Mouse (Mus musculus) forebrain, embryonic 13.5 days (tissue): ENCODE measurements at regions not wholly inside any gene's neighbourhood (a gene's known extent, or its start where the extent isn't known, plus 50 kb on each side); places are given as distances from the start of the nearest gene placed in this dataset.
A peak's percentile ranks its signal among the peaks of the same experiment; 100 is the strongest.

ENCODE experiments used
- ATAC-seq: fragments of 200-750 bp; cut with Nextera tagmentation; 2 replicates; pipeline ENCODE4 v1.8.0; 2017
- H3K27ac ChIP-seq: fragments of 300-500 bp; sonication (generic); 2 replicates; pipeline ENCODE4 v1.5.1; 2015; ENCODE audit warnings: inconsistent platforms, mild to moderate bottlenecking, moderate library complexity
- H3K27me3 ChIP-seq: fragments of 300-500 bp; sonication (generic); 2 replicates; pipeline ENCODE4 v1.6.1; 2015; ENCODE audit warnings: mild to moderate bottlenecking, inconsistent platforms
- H3K36me3 ChIP-seq: fragments of 300-500 bp; sonication (generic); 2 replicates; pipeline ENCODE4 v1.6.1; 2015; ENCODE audit warnings: mild to moderate bottlenecking, inconsistent platforms; ENCODE audit not compliant: poor library complexity, severe bottlenecking
- H3K4me1 ChIP-seq: fragments of 300-500 bp; sonication (generic); 2 replicates; pipeline ENCODE4 v1.6.1; 2015; ENCODE audit warnings: inconsistent platforms
- H3K4me2 ChIP-seq: fragments of 300-500 bp; sonication (generic); 2 replicates; pipeline ENCODE4 v1.6.1; 2015; ENCODE audit warnings: inconsistent platforms, mild to moderate bottlenecking, moderate library complexity
- H3K4me3 ChIP-seq: fragments of 300-500 bp; sonication (generic); 2 replicates; pipeline ENCODE4 v1.5.1; 2015; ENCODE audit warnings: mild to moderate bottlenecking, inconsistent platforms
- H3K9ac ChIP-seq: fragments of 300-500 bp; sonication (generic); 2 replicates; pipeline ENCODE4 v1.6.1; 2015; ENCODE audit warnings: mild to moderate bottlenecking, inconsistent platforms
- H3K9me3 ChIP-seq: fragments of 300-500 bp; sonication (generic); replicated peaks from 2 replicates; pipeline ENCODE4 v1.6.1; 2016; ENCODE audit warnings: inconsistent platforms
- WGBS: fragments of 180-500 bp; shearing (Covaris S2); methylation state at CpG from one replicate; pipeline ENCODE4 v1.1.7; 2015; 5-methylcytosine and 5-hydroxymethylcytosine counted together

GRCm38 (mm10) chr16:29147766-29148165, 61.7 kb upstream of the Hrasls start:
- H3K36me3 ChIP-seq = no peaks in the 10 kb centered on the region
- H3K9ac ChIP-seq = no peak overlapping the region
- no peak overlapping the region for H3K4me2 ChIP-seq
- no peak for ATAC-seq
- H3K9me3 ChIP-seq = no peaks in the 10 kb centered on the region
- no peaks in the 10 kb centered on the region for H3K27me3 ChIP-seq
- 77% methylated on average over 1 of the region's 1 CpGs for WGBS
- no peak overlapping the region for H3K4me3 ChIP-seq
- no peak overlapping the region for H3K27ac ChIP-seq
- no peaks in the 10 kb centered on the region for H3K4me1 ChIP-seq

DNA sequence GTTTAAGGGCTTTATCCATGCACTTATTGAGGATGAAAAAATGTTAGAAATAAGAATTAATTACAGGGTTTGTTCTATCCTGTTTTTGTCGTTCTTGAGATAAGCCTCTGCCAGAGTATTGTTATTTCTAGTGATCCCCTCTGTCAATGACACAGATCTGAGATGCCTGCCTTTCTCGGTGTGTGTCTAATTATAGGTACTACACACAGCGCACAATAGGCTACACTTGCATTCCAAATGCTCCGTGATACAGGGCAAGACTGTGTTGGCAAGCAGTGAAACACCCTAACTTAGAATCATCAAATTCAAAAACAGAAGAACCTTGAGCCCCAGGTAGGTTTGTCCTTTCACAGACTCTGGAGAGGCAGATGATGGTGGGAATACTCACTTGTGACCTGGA, 90.3 kb upstream of the Hrasls start:
- no peak for ATAC-seq
- WGBS = 88% methylated on average over 4 of the region's 4 CpGs
- no peak overlapping the region for H3K9ac ChIP-seq
- H3K36me3 ChIP-seq = no peaks in the 10 kb centered on the region
- no peak overlapping the region for H3K27ac ChIP-seq
- no peaks in the 10 kb centered on the region for H3K27me3 ChIP-seq
- H3K4me1 ChIP-seq = no peaks in the 10 kb centered on the region
- no peak overlapping the region for H3K4me3 ChIP-seq
- H3K9me3 ChIP-seq = no peaks in the 10 kb centered on the region
- no peak overlapping the region for H3K4me2 ChIP-seq

DNA sequence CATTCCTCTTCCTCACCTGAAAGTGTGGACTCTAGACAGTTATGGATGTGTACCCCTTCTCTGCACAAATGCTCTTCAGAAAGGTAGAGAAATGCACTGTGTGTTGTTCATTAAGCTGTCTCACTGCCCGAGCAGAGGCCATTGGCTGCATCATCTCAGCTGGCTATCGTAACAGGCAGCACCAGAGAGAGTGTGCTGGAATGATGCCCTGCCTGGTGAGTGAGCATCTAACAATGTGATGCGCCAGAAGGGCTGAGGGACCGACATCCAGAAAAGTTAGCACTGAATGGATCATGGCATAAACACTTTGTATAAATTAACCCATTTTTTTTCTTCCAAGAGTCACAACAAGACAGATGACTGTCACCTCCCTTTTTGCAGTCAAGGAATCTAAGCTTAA, 112.7 kb upstream of the Hrasls start:
- Histone ChIP-seq H3K4me2 (no peak overlapping the region), H3K4me1 (no peaks in the 10 kb centered on the region), H3K4me3 (no peak overlapping the region), H3K9ac (no peak overlapping the region), H3K27ac (no peak overlapping the region), H3K27me3 (no peaks in the 10 kb centered on the region), H3K9me3 (no peaks in the 10 kb centered on the region), H3K36me3 (no peaks in the 10 kb centered on the region)
- 84% methylated on average over 4 of the region's 4 CpGs for WGBS
- no peak for ATAC-seq

GRCm38 (mm10) chr16:29065961-29066360, 136.5 kb upstream of the Mb21d2 start:
- Histone ChIP-seq H3K9me3 (no peaks in the 10 kb centered on the region), H3K4me3 (no peak overlapping the region), H3K36me3 (no peaks in the 10 kb centered on the region), H3K27me3 (no peaks in the 10 kb centered on the region), H3K27ac (no peak overlapping the region), H3K4me2 (no peak overlapping the region), H3K9ac (no peak overlapping the region), H3K4me1 (no peaks in the 10 kb centered on the region)
- WGBS = 85% methylated on average over 3 of the region's 3 CpGs
- ATAC-seq = no peak

- H3K4me1 ChIP-seq = no peaks in the 10 kb centered on the region
- ATAC-seq = no peak
- no peak overlapping the region for H3K27ac ChIP-seq
- WGBS = 89% methylated on average over 4 of the region's 4 CpGs
- no peaks in the 10 kb centered on the region for H3K27me3 ChIP-seq
- no peaks in the 10 kb centered on the region for H3K9me3 ChIP-seq
- no peak overlapping the region for H3K4me3 ChIP-seq
- no peaks in the 10 kb centered on the region for H3K36me3 ChIP-seq
- no peak overlapping the region for H3K9ac ChIP-seq
- H3K4me2 ChIP-seq = no peak overlapping the region
These were observed 135.8 kb upstream of the Mb21d2 start for GRCm38 (mm10) chr16:29065097-29065785.

DNA sequence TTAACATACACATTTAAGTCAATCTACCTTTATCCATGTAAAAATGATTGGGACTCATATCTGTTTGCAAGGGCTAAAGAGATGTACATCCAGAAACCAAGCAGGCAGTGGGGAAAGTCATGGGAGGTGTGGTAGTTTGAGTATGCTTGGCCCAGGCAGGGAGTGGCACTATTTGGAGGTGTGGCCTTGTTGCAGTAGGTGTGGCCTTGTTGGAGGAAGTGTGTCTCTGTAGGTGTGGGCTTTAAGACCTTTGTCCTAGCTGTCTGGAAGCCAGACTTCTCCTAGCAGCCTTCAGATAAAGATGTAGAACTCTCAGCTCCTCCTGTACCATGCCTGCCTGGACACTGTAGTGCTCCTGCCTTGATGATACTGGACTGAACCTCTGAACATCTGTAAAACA, 133.9 kb upstream of the Mb21d2 start:
- no peaks in the 10 kb centered on the region for H3K4me1 ChIP-seq
- no peak overlapping the region for H3K9ac ChIP-seq
- no peak for ATAC-seq
- H3K4me2 ChIP-seq = no peak overlapping the region
- H3K27ac ChIP-seq = no peak overlapping the region
- H3K4me3 ChIP-seq = no peak overlapping the region
- no peaks in the 10 kb centered on the region for H3K36me3 ChIP-seq
- H3K27me3 ChIP-seq = no peaks in the 10 kb centered on the region
- H3K9me3 ChIP-seq = no peaks in the 10 kb centered on the region

DNA sequence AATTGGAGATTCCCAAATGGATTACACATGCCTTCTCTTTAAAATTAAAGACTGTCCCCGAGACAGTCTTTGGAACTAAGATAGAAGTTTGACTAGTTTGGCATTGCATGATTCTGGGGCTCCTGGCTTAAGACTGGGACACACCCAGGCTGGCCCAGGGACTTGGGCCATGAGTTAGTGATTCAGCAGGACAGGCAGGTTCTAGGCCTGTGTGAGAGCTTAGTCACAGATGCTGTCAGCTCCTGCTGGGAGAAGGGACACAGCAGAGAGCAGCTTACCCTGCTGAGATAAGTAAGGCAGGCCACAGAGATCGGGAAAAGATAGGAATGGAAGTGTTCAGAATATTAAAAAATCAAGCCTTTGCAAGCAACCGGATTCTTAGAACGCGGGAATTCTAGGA, 127.6 kb upstream of the Mb21d2 start:
- Histone ChIP-seq H3K4me1 (no peaks in the 10 kb centered on the region), H3K27ac (no peak overlapping the region), H3K9me3 (no peaks in the 10 kb centered on the region), H3K9ac (no peak overlapping the region), H3K4me2 (no peak overlapping the region), H3K36me3 (no peaks in the 10 kb centered on the region), H3K4me3 (no peak overlapping the region), H3K27me3 (no peaks in the 10 kb centered on the region)
- ATAC-seq = no peak
- WGBS = 73% methylated on average over 5 of the region's 5 CpGs

- 21% methylated on average over 8 of the region's 8 CpGs for WGBS
- H3K9me3 ChIP-seq = no peaks in the 10 kb centered on the region
- H3K4me1 ChIP-seq = no peaks in the 10 kb centered on the region
- no peak overlapping the region for H3K9ac ChIP-seq
- no peaks in the 10 kb centered on the region for H3K27me3 ChIP-seq
- no peak overlapping the region for H3K4me3 ChIP-seq
- H3K36me3 ChIP-seq = no peaks in the 10 kb centered on the region
- peak; percentile 61 for ATAC-seq
- no peak overlapping the region for H3K27ac ChIP-seq
- H3K4me2 ChIP-seq = peak overlapping the region; percentile 18; the same call in 1 of the 2 replicates
These were observed 125.0 kb upstream of the Mb21d2 start for GRCm38 (mm10) chr16:29054423-29054822.

- ATAC-seq = no peak
These were observed 117.0 kb upstream of the Mb21d2 start for GRCm38 (mm10) chr16:29046453-29046993.

DNA sequence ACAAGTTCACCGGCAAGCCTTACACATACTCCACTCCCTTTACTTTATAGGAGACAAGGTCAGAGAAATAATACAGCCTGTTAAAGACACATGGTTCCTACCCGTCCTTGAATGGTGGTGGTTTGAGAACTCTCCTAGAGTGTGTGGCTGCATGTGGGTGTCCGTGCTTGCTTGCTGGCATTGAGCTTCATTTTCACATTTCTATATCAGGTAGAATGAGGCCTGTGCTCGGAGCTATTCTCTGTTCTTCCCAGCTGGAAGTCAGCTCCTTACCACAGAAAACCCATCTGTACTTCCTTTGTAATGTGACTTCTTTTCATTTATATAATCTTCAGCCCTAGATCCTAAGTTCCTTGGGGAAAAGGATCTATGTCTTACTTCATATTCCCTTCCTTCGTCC, 106.0 kb upstream of the Mb21d2 start:
- no peak overlapping the region for H3K4me2 ChIP-seq
- H3K36me3 ChIP-seq = no peaks in the 10 kb centered on the region
- H3K4me3 ChIP-seq = no peak overlapping the region
- no peak overlapping the region for H3K9ac ChIP-seq
- no peak overlapping the region for H3K27ac ChIP-seq
- no peaks in the 10 kb centered on the region for H3K9me3 ChIP-seq
- no peak for ATAC-seq
- 77% methylated on average over 5 of the region's 5 CpGs for WGBS
- H3K27me3 ChIP-seq = no peaks in the 10 kb centered on the region
- peaks cover 5% of the 10 kb centered on the region; the same call in 1 of the 2 replicates for H3K4me1 ChIP-seq

More at GRCm38 (mm10) chr16:29046453-29046993, 117.0 kb upstream of the Mb21d2 start:
- H3K4me1 ChIP-seq = no peaks in the 10 kb centered on the region
- H3K27me3 ChIP-seq = no peaks in the 10 kb centered on the region
- 87% methylated on average over 6 of the region's 6 CpGs for WGBS
- H3K4me3 ChIP-seq = no peak overlapping the region
- no peaks in the 10 kb centered on the region for H3K36me3 ChIP-seq
- no peak overlapping the region for H3K9ac ChIP-seq
- no peaks in the 10 kb centered on the region for H3K9me3 ChIP-seq
- H3K4me2 ChIP-seq = no peak overlapping the region
- no peak overlapping the region for H3K27ac ChIP-seq

GRCm38 (mm10) chr16:29034053-29034794, 104.8 kb upstream of the Mb21d2 start:
- ATAC-seq = peak; percentile 58; the same call in 1 of the 2 replicates
- Histone ChIP-seq H3K27me3 (no peaks in the 10 kb centered on the region), H3K4me2 (no peak overlapping the region), H3K9me3 (no peaks in the 10 kb centered on the region), H3K9ac (no peak overlapping the region), H3K4me3 (no peak overlapping the region), H3K4me1 (peaks cover 5% of the 10 kb centered on the region; the same call in 1 of the 2 replicates), H3K27ac (no peak overlapping the region), H3K36me3 (no peaks in the 10 kb centered on the region)
- WGBS = 50% methylated on average over 16 of the region's 16 CpGs

GRCm38 (mm10) chr16:29033357-29033756, 103.9 kb upstream of the Mb21d2 start:
- no peak overlapping the region for H3K4me2 ChIP-seq
- no peak overlapping the region for H3K4me3 ChIP-seq
- H3K36me3 ChIP-seq = no peaks in the 10 kb centered on the region
- ATAC-seq = no peak
- 84% methylated on average over 5 of the region's 5 CpGs for WGBS
- H3K9ac ChIP-seq = no peak overlapping the region
- no peak overlapping the region for H3K27ac ChIP-seq
- H3K4me1 ChIP-seq = peaks cover 5% of the 10 kb centered on the region; the same call in 1 of the 2 replicates
- no peaks in the 10 kb centered on the region for H3K9me3 ChIP-seq
- H3K27me3 ChIP-seq = no peaks in the 10 kb centered on the region
